Mouse (Mus musculus) ES-CJ7 (cell line): ENCODE measurements around the gene 2610528A11Rik.

Experiments
- DNase-seq: peaks from one replicate; pipeline ENCODE4 v3.0.0; 2011; ENCODE audit warnings: low read depth, low spot score

Gene 2610528A11Rik

DNA sequence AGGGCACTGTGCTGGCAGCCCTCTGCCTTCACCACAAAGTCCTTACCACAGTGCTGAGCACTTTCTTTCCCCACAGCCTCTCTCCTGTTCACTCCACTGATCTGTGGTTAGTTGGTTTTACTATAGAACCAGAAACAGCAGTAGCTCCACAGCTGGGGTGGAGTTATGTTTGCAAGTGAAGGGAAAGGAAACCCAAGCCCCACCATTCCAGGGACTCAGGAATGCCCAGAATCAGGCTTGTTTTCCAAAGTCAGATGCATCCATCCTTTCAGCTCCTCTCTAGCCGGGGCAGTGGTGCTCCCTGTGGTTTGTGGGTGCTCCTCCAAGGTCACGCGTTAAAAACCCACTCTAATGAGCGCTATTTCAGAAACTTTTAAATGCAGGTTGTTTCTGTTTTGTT, 18.3 kb downstream of the 2610528A11Rik start:
- peak; percentile 72 for DNase-seq

DNA sequence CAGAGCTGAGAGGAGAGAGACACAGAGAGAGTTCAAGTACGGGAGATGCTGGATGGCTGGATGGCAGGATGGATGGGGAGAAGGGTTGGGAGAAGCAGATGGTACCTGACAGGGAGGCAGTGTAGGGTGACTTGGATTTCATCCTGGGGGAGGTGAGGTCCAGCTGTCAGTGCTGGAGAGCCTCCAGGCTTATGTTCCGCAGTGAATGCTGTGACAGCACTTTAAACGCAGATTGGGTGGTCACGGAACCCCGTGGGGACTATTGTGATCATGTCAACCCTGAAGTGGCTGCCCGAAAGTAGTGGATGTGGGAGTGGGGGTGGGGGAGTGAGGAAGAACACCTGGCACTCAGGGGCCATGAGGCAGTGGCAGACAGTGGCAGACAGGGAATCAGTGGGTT, 19.4 kb downstream of the 2610528A11Rik start:
- no peak for DNase-seq

DNA sequence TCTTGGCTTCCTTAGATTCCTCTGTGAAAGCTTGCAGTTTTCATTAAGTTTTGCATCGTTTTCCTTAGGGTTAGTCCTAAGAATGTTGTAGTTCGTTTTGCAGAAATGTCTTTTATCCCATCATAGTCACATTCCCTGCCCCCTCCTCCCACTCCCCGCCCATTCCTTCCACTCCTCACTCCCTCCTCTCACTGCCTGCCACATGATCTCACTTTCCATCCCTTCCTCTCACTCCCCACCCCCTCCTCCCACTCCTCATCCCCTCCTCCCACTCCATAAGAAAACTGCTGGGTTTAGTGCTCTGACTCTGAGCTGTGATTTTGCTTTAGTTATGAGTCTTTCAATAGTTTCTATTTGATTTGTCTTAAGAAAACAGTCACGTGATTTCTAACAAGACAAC, 30.1 kb downstream of the 2610528A11Rik start:
- DNase-seq = no peak

DNA sequence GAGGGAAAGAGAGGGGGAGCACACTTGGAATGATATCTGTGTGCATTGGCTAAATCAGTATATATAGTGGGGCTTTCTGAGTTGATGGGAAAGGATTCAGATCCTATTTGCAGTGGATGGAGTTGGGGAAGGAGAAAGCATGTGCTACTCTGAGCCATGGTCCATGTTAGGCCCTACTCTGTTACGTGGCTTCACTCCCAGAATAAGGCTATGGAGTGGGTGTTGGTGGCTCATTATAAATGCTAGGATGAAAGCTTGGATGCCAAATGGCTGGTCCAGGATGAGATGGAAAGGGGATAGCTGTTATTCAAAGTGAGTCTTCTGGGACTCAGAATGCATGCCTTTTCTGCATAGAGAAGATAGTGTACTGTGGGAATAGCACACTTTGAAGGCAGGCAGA, 33.1 kb downstream of the 2610528A11Rik start:
- no peak for DNase-seq

DNA sequence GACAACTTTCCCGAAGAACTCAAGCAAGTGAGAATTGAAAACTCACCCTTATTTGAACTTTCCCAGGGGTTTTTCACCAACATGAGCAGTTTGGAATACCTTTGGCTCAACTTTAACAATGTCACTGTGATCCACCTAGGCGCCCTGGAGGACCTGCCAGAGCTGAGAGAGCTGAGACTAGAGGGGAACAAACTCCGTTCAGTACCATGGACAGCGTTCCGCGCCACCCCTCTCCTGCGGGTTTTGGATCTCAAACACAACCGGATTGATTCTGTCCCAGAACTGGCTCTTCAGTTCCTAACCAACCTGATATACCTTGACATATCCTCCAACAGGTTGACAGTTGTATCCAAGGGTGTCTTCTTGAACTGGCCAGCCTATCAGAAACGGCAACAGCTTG, 45.3 kb downstream of the 2610528A11Rik start:
- DNase-seq = peak; percentile 71

DNA sequence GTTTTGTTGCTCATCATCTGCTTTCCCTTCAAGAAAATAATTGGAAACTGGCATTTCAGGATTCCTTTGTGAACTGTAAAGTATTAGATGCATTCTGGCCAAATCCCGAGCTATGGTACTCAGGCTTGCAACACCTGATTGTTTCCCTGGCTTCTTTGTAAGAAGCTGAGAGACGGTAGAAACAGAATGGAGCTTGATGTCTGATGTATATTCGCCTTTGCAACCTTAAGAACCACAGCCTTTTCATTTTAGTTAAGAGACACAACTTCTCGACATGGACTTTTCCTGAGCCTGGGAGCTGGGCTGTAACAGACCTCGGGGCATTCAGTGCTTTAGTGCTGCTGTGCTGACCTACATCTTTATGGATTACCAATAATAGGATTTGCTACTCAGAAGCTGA, 46.2 kb downstream of the 2610528A11Rik start, which contains the start of gene Lrit2:
Gene Lrit2, plus strand, starts transcription at position 301 of the 400 bp plus-strand sequence.
- DNase-seq = no peak

DNA sequence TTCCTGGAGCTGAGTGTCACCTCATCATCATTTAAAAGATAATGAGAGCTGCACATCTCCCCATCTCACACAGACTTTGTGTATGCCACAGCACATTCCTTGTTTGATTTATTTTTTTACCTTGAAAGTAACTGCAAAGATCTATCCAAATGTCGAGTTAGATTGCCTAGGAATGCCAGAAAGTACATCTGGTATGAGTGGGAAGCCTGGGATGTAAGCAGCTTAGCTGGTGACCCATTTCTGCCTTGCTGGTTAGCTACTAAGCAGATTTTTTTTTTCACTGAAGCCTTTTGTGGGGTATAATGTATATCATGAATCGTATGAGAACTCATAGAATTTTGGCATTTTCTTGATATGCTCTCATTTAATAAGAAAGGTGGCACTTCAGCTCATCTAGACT, 47.2 kb downstream of the 2610528A11Rik start:
- no peak for DNase-seq

DNA sequence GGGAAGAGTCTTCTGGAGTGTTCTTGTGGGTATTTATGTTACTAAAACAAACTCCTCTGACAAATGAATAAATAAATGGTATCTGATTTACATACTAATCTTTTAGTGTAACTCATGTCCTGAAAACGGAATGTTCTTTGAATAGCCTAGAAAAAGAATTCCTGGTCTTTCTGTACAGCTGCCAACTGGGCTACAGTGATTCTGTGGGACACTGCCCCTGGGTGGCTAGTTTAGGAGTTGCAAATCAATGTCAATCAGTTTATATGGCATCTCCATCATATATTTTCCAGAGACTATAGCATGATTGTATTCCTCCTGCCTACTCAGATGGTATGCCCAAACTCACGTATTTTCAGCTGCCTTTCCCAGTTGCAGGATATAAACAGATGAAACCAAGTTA, 49.0 kb downstream of the 2610528A11Rik start:
- DNase-seq = no peak
